Mouse (Mus musculus) heart, postnatal 36 days (tissue): ENCODE measurements around the gene Pole3. TPM values are rescaled to one million over a fixed set of nuclear protein-coding genes. Genes with fewer than 3 reads are reported as not detected.

ENCODE experiments used
- DNase-seq, 2 experiments: peaks; one replicate each; pipeline ENCODE4 v3.0.0; 2021 to 2022
- intact Hi-C: fragments of 180-260 bp; cut with DNase I; formaldehyde crosslinking; loops from one replicate; pipeline ENCODE4 v1.15.1; 2025
- total RNA-seq, 2 experiments: library from RNA; stranded (reverse); gene quantifications; 2 replicates each; pipeline ENCODE4 v1.2.3; 2021

Pole3 gene
- total RNA-seq, 2 experiments from 2014 or later = 17.1 to 20.2 TPM

DNA sequence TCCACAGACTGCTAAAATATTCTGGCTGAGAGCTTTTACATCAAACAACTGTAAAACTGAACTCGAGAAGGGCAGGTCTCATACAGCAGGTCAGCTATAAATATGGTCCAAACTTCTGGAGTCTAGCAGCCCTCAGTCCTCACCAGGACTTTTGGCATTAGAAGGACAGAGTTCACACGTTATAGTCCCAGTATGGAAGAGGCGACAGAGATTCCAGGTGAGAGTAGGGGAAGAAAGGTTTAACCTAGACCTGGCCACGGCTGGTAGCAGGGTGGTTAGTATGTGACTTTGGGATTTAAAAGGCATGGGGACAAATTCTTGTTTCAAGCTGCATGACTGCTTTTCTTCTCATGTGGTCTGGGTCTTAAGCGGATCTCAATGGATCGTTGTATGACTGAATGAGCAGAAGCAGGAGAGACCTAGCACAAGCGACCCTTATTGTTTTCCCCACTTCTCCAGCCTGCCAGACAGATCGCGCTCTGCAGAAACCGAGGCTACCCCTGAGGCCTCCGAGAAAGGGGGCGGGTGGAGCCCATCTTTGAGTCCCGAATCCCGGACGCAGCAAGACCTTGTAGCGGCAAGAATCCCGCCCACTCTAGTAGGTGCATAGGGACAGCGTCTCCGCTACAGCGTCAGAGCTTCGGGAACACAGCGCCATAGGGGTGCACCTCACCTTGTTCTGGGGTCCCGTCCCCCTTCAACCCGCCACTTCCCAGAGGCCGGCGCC is 5.6 kb downstream of the Pole3 start:
- DNase-seq = no peak
- intact Hi-C loops = loop anchor here (5.0 kb wide), 1 partner anchor 112 kb away; the partner anchor contains the start of genes Cdc26 and Prpf4

DNA sequence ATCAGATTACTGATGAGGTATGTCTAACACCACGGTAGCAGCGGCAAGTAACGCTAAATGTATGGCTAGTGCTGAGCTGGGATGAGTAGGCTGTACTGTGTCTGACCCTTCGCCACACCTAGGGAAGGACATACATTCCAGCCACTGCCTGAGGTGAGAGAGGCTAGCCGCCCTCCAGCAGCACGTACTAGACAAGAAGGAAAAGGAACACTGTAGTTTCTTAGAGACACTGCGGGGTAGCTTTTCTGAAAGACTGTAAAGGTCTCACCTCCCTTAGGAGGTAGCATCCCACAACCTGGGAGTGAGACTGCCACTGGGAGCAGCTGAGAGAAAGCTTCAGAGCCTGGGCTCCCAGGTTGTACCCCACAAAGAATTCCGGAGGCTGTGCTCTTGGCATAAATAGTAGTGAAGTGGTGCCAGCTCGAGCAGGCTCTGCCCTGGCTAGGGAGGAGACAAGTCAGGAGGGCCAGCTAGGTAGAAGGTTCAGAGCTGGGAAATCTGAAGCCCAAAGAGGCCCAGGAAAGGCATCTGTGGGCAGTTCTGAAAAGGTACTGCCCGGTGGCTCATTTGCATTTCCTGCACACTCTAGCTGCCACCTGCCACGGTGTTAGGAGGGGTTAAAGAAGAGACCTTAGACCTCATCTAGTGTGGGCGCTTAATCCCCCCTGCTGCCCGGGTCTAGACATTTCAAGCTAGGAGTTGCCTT is 6.3 kb downstream of the Pole3 start:
- intact Hi-C loops = loop anchor here (5.0 kb wide), 1 partner anchor 111 kb away; the partner anchor contains the start of genes Cdc26 and Prpf4
- peak in 1 of 2 experiments; percentile 42 for DNase-seq

DNA sequence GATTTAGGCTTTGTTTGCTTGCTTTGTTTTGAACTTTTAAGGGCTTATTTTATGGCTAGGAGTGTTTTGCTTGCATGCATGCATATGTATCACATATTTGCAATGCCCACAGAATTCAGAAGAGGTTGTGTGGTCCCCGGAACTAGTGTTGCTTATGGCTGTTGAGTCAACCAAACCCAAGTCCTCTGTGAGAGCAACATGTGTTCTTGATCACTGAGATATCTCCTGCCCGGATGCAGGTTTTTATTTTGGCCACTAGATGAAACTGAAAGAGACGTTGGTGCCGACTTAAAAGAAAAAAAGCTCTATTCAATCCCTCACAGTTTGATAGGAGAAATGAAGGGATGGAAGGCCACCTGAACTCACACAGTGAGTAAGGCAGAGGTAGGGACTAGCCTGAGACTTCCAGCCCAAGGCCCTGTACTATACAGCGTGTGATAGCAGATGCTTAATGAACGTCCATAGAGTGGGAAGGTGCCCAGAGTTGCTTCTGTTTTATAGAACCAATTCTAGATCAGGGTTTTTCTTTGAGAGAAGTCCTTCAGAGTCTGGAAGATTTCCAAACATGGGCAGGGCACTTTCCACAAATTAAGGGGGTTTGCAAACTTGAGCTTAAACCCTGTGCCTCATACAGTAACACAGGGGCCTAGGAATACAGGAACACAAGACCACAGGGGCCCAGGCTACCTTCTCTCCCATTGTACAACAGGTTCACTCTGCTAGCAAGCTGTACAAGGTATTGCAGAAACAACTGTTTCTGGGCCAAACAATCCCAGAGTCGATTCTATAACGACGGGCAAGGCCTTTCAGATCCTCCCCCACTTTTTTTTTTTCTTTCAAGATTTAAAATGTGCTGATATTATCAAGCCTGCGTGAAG is 7.1 kb downstream of the Pole3 start:
- no peak for DNase-seq
- intact Hi-C loops = loop anchor here (5.0 kb wide), 1 partner anchor 110 kb away; the partner anchor contains the start of genes Cdc26 and Prpf4

DNA sequence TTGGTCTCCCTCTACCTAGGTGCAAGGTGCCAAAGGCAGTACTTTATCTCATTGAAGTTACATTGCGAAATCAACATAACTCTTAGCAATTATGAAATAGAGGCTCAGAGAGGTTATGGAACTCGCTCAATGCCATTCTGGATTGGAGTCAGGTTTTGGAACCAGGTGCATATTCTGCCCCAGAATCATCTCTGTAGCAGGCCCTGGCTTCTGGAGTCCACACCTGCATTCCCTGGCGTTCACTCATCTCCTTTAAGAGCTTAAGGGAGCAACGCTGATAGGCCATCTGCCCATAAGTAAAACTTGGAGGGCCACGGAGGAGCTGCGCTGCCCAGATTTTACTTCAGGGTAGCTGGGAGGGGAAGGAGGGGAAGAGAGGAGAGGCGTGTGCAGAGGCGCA is 7.8 kb downstream of the Pole3 start:
- no peak for DNase-seq
- intact Hi-C loops = loop anchor here (5.0 kb wide), 1 partner anchor 110 kb away; the partner anchor contains the start of genes Cdc26 and Prpf4

DNA sequence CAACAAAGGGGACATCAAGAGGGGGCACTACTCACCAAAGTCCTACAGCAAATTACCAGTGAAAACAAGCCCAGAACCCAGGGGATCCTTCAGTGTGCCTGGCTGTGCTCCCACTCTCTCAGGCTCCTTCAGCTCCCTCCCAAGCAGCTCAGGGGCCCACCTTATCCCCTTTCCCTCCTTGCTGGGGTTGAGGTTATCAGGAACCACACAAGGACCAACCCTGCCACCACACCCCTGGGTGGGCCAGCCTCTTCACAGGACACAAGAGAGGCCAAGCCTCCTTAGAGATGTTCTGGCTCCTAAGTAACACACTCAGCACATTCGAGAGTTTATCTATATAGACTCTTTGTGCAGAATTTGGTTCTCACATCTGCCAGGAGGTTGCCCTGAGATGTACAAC is 8.3 kb downstream of the Pole3 start:
- intact Hi-C loops = loop anchor here (5.0 kb wide), 1 partner anchor 109 kb away; the partner anchor contains the start of genes Cdc26 and Prpf4
- no peak for DNase-seq

DNA sequence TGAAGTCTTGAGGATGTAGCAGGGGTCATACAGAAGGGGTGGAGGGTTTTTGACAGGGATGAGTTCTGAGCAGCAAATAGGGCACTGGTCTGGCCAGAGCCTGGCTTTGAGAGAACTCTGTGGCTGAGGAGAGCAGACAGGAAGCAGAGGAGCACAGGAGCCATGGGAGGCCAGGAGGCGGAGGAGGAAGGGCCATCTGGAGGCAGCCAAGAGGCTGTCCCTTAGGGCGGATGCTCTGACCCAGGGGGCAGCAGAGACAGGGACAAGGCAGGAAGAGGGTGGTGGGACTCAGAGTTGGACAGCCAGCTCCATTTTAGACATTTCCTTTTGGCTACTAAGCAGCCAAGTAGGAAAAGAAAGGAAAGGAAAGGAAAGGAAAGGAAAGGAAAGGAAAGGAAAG is 8.8 kb downstream of the Pole3 start:
- intact Hi-C loops = loop anchor here (5.0 kb wide), 1 partner anchor 109 kb away; the partner anchor contains the start of genes Cdc26 and Prpf4
- peak; percentile 57 to 65 for DNase-seq

DNA sequence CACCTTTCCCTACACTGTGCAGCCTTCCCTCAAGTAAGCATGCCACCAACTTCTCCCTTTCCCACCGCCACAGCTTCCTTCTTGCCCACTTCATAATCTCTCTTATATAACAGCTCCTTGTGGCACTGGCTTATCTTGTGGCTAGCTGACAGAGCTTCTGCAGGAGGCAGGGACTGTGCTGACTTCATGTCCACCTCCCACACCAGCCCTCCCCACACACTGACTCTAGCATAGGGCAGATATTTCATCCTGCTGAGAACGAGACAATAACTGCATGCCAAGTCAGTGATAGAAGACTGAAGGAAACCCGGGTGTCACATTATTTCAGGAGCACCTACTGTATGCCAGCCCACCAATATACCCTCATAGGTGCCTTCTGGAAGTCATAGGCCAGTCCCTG is 9.4 kb downstream of the Pole3 start:
- intact Hi-C loops = loop anchor here (5.0 kb wide), 1 partner anchor 108 kb away; the partner anchor contains the start of genes Cdc26 and Prpf4
- no peak for DNase-seq

DNA sequence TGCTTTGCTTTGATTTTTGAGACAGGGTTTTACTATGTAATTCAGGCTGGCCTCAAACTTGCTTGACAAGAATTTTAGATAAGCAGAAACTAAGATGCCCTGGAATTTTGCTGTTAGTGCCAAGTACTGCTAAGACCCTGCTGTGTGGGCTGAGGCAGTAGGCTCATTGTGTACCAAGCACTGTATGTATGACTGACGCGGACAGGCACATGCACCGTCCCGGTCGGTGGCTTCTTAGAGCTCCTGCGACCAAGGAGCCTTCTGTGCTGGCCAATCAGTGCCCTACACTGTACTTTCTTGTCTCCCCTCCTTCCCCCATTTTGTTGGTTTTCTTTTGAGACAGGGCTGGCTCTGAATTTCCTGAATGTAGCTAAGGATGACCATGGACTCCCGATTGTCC is 9.9 kb downstream of the Pole3 start:
- no peak for DNase-seq
- intact Hi-C loops = loop anchor here (5.0 kb wide), 1 partner anchor 108 kb away; the partner anchor contains the start of genes Cdc26 and Prpf4

DNA sequence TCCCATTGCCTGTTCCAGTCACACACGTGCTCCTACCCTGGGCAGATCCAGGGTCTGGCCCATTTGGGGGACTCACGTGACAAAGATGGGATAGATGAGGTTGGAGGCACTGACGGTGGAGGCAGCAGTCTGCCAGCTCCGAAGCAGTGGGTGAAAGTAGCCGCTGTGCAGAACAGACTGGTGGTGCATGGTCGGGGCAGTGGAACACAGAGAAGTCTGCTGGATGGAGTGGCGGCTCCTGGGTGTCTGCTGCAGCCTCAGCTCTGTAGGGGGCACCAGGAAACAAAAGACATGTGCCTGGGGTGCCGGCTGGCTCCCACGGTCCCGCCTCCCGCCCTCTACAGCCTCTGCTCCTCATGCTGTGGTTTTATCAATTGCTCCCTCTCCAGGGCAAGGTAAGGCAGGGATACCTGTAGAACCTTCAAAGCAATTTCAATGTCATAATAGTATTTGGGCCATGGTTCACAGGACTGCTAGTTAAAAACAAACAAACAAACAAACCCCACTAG is 10.8 kb downstream of the Pole3 start:
- DNase-seq = no peak
- intact Hi-C loops = no loop called here

DNA sequence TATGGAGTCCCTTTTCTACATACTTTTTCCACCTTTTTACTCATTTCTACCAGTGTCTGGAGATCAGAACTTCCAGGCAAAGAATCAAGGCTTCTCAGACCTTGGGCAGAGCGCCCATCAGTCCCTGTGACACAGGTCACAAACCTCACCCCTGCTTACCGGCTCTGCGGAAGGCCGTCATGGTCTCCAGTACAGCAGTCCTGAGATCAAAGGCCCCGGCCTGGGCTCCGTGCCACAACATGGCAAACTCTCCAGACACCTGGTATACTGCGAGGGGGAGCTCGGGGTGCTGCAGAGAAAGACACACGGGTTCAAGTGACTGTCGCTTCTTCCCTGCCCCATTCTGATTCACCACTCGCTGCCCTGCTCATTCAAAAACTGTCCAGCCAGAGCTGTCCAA is 14.9 kb downstream of the Pole3 start:
- no peak for DNase-seq
- intact Hi-C loops = loop anchor here (5.0 kb wide), 1 partner anchor 53 kb away; no protein-coding TSS in a partner anchor

DNA sequence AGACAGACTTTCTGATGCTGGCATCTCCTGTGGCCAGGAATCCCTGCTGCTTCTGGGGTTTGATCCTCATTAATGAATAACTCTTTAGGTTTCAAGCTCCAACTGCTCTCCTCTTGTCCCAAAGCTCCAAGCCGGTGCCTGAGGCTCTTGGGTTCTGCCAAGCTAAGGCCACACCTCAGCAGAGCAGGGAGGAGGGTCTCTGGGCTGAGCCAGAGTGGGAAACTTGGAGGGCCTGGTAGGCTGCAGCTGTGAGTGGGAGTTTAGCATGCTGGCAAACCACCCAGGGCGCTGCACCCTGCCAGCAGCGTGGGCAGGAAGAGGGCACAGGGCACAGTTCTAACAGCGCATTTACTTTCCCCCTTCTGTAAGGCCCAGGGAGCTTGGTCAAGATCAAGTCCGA is 16.0 kb downstream of the Pole3 start:
- intact Hi-C loops = loop anchor here (5.0 kb wide), 1 partner anchor 52 kb away; no protein-coding TSS in a partner anchor
- DNase-seq = no peak

DNA sequence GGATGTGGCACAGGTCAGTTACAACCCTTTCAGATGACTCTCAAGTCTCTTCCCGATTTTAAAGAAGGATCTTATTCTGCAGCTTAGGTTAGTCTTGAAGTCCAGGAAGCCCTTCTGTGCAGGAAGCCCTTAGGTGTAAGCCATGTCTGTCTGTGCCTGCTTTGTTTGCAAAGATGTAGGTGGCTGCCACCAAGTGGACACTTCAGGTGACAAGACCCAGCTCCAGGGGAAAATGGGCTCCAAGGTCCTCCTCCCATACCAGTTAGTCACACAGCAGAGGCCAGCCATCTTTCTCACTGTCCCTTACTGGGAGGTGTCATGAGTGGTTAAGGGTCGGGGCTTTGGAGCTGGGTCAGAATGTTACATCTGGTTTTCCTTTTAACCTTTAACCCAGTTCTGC is 18.1 kb downstream of the Pole3 start:
- intact Hi-C loops = loop anchor here (5.0 kb wide), 1 partner anchor 49 kb away; no protein-coding TSS in a partner anchor
- DNase-seq = peak in 1 of 2 experiments; percentile 41

DNA sequence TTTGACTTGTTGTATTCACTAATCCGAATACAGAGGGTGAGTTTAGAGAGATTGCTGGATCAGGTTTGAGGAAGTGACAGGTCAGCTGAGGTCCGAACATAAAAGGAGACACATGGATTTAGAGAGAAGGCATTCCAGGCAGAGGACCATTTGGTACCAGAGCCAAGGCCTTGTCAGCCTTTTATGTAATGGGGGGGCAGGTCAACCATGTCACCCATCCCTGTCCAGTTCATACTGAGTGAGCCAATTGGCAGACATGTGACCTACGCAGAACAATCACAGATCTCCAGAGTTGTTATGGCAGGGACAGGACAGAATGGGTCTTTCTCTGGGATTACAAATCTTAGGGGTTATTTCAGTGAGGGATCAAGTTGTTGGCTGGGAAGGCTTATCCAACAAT is 18.9 kb downstream of the Pole3 start:
- DNase-seq = no peak
- intact Hi-C loops = loop anchor here (5.0 kb wide), 1 partner anchor 49 kb away; no protein-coding TSS in a partner anchor

DNA sequence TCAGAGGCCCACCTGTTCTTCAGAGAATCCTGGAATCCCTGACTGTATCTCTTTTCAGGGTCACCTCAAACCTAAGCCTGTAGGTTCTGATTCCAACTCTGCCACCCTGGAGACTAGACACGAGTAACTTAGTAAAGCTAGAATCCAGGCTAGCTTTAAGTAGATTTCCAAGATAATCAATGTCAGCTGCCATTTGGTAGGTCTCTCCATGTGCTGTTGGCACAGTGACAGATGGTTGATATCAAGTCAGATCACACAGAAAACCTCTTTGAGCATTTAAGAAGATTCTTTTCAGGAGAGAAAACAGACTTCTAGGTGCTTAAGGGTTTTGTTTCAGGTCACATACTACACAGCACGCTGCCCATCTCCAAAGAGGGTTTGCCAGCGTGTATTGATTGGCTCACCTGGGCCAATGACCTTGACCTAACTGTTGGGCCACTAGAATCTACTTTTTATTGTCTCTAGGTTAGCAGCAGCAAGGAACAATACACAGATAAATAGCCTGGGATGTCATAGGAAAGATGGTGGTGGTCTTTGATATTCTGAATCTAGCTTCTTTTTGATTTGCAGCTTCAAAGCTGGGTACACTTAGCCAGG is 21.4 kb downstream of the Pole3 start, which contains the start of gene Hdhd3:
Gene Hdhd3, minus strand, starts transcription at position 94 of the 597 bp plus-strand sequence.
- intact Hi-C loops = loop anchor here (2.0 to 5.0 kb wide), 4 partner anchors 23 to 141 kb away; partner anchors contain the start of genes Bspry, Cdc26, Fkbp15 and Prpf4
- no peak for DNase-seq

DNA sequence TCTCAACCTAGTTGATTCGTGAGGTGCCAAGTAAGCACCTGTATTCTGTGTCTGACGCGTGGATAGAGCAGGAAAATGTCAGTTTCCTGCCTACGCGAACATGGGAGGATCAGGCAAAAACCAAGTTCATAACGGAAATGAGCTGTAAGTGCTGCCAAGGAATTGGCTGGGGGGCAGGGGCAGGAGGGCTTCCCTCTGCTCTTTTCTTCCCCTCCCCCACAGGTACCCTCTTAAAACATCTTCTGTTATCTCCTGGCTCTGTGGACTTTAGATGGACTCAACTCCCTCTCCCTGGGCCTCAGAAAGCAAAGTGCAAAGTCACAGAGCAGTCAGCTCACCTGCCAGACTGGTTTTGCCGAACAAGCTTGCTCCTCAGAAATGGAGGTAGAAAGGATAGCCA is 21.9 kb downstream of the Pole3 start:
- intact Hi-C loops = loop anchor here (2.0 to 5.0 kb wide), 4 partner anchors 22 to 141 kb away; partner anchors contain the start of genes Bspry, Cdc26, Fkbp15 and Prpf4
- no peak for DNase-seq

DNA sequence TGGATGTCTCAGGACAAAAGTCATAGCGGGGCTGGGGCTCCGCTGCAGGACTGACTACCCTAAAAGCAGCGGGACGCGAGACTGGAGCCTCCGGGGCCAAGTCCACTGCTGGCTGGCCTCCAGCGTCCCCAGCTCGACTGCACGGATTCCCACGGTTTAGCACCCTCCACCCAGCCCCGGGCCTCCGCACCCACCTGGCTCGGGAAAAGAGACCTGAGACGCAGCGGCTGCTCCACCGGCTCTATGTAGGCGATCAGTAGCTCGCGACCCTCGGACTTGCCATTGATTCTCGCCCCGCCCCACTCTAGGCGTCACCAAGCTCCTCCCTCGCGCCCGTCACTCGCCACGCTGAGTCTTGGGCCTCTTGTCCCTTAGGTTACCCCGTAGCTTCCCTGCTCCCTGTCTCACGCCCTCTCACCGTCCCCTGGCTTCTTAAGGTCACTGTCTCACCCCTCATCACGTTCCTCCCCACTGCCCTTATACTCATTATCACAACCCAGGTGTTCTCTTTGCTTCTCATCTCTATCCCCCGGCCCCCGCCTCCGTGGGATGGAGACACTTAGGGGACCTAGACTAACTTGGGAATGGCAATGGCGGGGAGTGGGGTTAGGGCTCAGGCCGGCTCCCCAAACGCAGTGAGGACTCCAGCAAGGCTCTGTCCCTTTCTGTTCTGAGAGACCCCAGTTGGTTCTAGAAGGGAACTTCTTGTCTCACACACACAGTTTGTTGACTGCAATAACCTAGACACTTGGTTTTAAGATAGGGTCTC is 22.7 kb downstream of the Pole3 start:
- DNase-seq = peak; percentile 91 to 92
- intact Hi-C loops = loop anchor here (2.0 to 5.0 kb wide), 4 partner anchors 21 to 140 kb away; partner anchors contain the start of genes Bspry, Cdc26, Fkbp15 and Prpf4

DNA sequence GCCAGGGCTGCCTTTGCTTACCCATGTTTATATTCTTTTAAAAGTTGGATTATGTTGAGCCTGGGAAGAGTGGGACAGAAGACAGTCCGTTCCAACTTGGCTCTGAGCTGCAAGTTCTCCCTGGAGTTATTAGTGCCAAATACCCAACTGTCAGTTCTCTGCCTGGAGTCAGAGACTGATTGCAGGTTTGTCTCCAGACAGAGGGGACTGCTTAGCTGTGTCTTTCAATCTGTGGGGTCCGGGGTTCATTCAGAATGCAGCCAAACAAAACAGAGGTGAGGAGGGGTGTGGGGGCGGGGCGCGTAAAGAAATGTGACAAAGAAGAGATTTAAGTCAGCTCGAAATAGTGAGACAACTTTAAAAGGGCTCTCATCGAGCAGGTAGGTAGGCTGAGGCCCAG is 23.3 kb downstream of the Pole3 start:
- no peak for DNase-seq
- intact Hi-C loops = loop anchor here (5.0 kb wide), 2 partner anchors 34 to 139 kb away; partner anchors contain the start of genes Fkbp15 and Slc31a1

DNA sequence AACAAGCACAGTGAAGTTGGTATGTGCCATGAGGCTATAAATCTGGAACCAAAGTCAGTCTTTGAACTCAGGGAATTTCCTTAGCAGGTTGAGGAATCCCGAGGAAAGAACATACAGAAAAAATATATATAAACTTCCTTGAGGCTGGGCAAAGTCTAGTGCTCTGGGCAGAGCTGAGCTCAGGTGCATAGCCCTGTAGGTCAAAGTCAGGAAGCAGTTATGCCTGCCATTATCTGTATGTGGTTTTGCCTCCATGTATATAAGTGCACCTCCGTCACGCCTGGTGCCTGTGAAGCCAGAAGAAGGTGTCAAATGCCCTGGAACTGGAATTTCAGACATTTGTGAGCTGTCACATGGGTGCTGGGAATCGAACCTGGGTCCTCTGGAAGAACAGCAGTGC is 24.1 kb downstream of the Pole3 start:
- DNase-seq = no peak
- intact Hi-C loops = loop anchor here (5.0 kb wide), 2 partner anchors 33 to 138 kb away; partner anchors contain the start of genes Fkbp15 and Slc31a1
